Mouse (Mus musculus) cerebellum, adult 11 months (tissue): ENCODE measurements at regions not wholly inside any gene's neighbourhood (a gene's known extent, or its start where the extent isn't known, plus 50 kb on each side); places are given as distances from the start of the nearest gene placed in this dataset.
"Not testable (repeated sequence)": the region's sequence is repeated elsewhere in the genome, so short reads cannot be mapped to it uniquely, and the experiment has no call there.

ENCODE experiments used
- DNase-seq: peaks from one replicate; pipeline ENCODE4 v3.0.0; 2022

- peak; percentile 51 for DNase-seq
Measured at GRCm38 (mm10) chr3:31603237-31603636, 293.1 kb upstream of the Slc7a14 start.

- DNase-seq: not testable (repeated sequence)
Measured at GRCm38 (mm10) chr3:31596581-31596980, 286.4 kb upstream of the Slc7a14 start.

GRCm38 (mm10) chr3:31585971-31586370, 275.8 kb upstream of the Slc7a14 start:
- DNase-seq: no peak

DNA sequence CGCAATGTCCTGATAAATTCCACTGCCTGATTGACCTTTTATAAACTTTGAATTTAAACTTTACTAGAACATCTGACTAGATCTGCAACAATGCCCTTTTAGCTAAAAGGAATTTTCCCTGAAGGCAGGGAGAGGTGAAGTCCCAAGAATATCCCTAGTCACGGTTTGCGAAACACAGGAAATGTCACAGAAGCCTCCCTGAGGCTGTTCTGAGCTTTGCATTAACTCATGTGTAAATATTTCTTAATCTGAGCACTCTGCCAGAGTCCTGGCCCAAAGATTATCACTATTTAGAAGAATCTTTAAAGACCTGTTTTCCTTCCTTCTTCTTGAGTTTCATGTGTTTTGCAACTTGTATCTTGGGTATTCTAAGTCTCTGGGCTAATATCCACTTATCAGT, 263.7 kb upstream of the Slc7a14 start:
- no peak for DNase-seq
